ENCODE assay signal across 8 mouse cellular contexts in genomic region chr6:30403465-30403864, GRCm38 (mm10). TPM values are rescaled to one million over a fixed set of nuclear protein-coding genes. Genes with fewer than 3 reads are reported as not detected.
A peak's percentile ranks its signal among the peaks of the same experiment; 100 is the strongest.
DNase-seq lines count a peak whose midpoint lies in the region; ATAC-seq and TF ChIP-seq lines count a peak whose summit lies in the region.

No protein-coding gene starts in this region.

- no peaks in the 10 kb centered on the region for H3K9me3 ChIP-seq in hindbrain, embryonic 10.5 days
- H3K9me3 ChIP-seq in neural tube, embryonic 14.5 days (ENCODE audit: control insufficient read depth, low read length), result no peaks in the 10 kb centered on the region

- peak overlapping the region; percentile 66 for H3K4me2 ChIP-seq in neural tube, embryonic 14.5 days (ENCODE audit: low read depth, low read length)

- CTCF ChIA-PET in Patski (lab: Charles Lee), result interaction anchor here (0.7 to 1.7 kb wide), 14 partner anchors 9 to 629 kb away, joined by 3 to 7 read pairs (median 4); no protein-coding TSS in a partner anchor

- peak; percentile 79 for DNase-seq in Patski (ENCODE audit: low read depth, low spot score)
- DNase-seq in cerebellum, adult 9-10 months, result peak; percentile 89
- peak; percentile 86 for DNase-seq in forelimb bud, embryonic 11.5 days (ENCODE audit: low read depth, low spot score)
- DNase-seq in hindbrain, embryonic 10.5 days (ENCODE audit: low spot score), result peak; percentile 70
- peak; percentile 69 to 70 for DNase-seq in layer of hippocampus, adult 8-10 months (ENCODE audit: low spot score in 2 of 2)
- DNase-seq in lung, adult 2 months, result peak; percentile 31
- peak; percentile 39 to 60 for DNase-seq in thymus, postnatal 10 days (ENCODE audit: low spot score in 2 of 2)

- H3K4me3 ChIP-seq in hindbrain, embryonic 10.5 days, result peak overlapping the region; percentile 73
- peak overlapping the region; percentile 24 for H3K4me3 ChIP-seq in lung, adult 2 months (replicated peaks; ENCODE audit: extremely low read depth, low read depth, low read length)
- peak overlapping the region; percentile 31 for H3K4me3 ChIP-seq in neural tube, embryonic 14.5 days (ENCODE audit: low read depth, low read length)

- WGBS in hindbrain, embryonic 10.5 days, result 22% methylated on average over 4 of the region's 4 CpGs
- WGBS in lung, adult 2 months, result 23% methylated on average over 4 of the region's 4 CpGs
- 15% methylated on average over 4 of the region's 4 CpGs for WGBS in neural tube, embryonic 14.5 days

- TF ChIP-seq POLR2A in lung, adult 2 months (IDR thresholded peaks at IDR 0.05; ENCODE audit: borderline replicate concordance, extremely low read depth, low read depth, low read length), result no peak

- POLR2A ChIA-PET in Patski (lab: Charles Lee), result no interaction called here

- peaks cover 27% of the 10 kb centered on the region for H3K4me1 ChIP-seq in hindbrain, embryonic 10.5 days (replicated peaks)
- peaks cover 2% of the 10 kb centered on the region for H3K4me1 ChIP-seq in lung, adult 2 months (ENCODE audit: control insufficient read depth, insufficient read depth, low read length)
- H3K4me1 ChIP-seq in neural tube, embryonic 14.5 days (ENCODE audit: control insufficient read depth, insufficient read depth, low read length), result peaks cover 9% of the 10 kb centered on the region

- H3K36me3 ChIP-seq in hindbrain, embryonic 10.5 days, result peaks cover 16% of the 10 kb centered on the region
- no peaks in the 10 kb centered on the region for H3K36me3 ChIP-seq in neural tube, embryonic 14.5 days (ENCODE audit: control insufficient read depth, insufficient read depth, low read length)

- no peaks in the 10 kb centered on the region for H3K27me3 ChIP-seq in Patski
- no peaks in the 10 kb centered on the region for H3K27me3 ChIP-seq in hindbrain, embryonic 10.5 days (ENCODE audit: insufficient read depth, poor library complexity, severe bottlenecking)
- no peaks in the 10 kb centered on the region for H3K27me3 ChIP-seq in neural tube, embryonic 14.5 days (ENCODE audit: control insufficient read depth, insufficient read depth, low read length)

- TF ChIP-seq CTCF in Patski (IDR thresholded peaks at IDR 0.05), result peak; percentile 95
- peak; percentile 70 for TF ChIP-seq CTCF in lung, adult 2 months (IDR thresholded peaks at IDR 0.05; ENCODE audit: insufficient read depth, low read length)

- H3K9ac ChIP-seq in neural tube, embryonic 14.5 days (replicated peaks; ENCODE audit: low read depth, low read length), result peak overlapping the region; percentile 56

- H3K27ac ChIP-seq in hindbrain, embryonic 10.5 days, result peak overlapping the region; percentile 77
- peak overlapping the region; percentile 62; the same call in 1 of the 2 replicates for H3K27ac ChIP-seq in neural tube, embryonic 14.5 days (ENCODE audit: low read depth, low read length)

- in situ Hi-C loops in Patski (cut with MboI; ENCODE audit: low pct_unique_long_range_greater_than_20kb), result loop anchor here (5.0 to 10.0 kb wide), 3 partner anchors 61 to 631 kb away; no protein-coding TSS in a partner anchor

- no peak for ATAC-seq in Patski
- no peak for ATAC-seq in neural tube, embryonic 14.5 days (ENCODE audit: low read depth)

RNA-seq across cellular contexts. Expression of gene Klhdc10, which starts 1.8 kb away (rescaled TPM):
- 78.8 TPM for polyA plus RNA-seq in Patski (2021)
- 26.1 and 29.2 TPM in 2 replicates for polyA plus RNA-seq in hindbrain, embryonic 10.5 days (2016; fragmentation: Nextera tagmentation; extraction: Ambion mirVana)
- total RNA-seq in layer of hippocampus, adult 8-10 months (2022), result 10 to 100 TPM; 82.8 to 88.4 (median 85.4) TPM
- 13.9 and 17.8 TPM in 2 replicates for polyA plus RNA-seq in lung, adult 2 months (2012; rRNA removed)
- 47.5 and 49.7 TPM in 2 replicates for polyA plus RNA-seq in neural tube, embryonic 14.5 days (2014; fragmentation: Nextera tagmentation; extraction: Ambion mirVana)

RNA-seq across cellular contexts. Expression of gene Zc3hc1, which starts 12.6 kb away (rescaled TPM):
- 41.7 TPM for polyA plus RNA-seq in Patski (2021)
- 74.9 and 76.1 TPM in 2 replicates for polyA plus RNA-seq in hindbrain, embryonic 10.5 days (2016; fragmentation: Nextera tagmentation; extraction: Ambion mirVana)
- 10 to 100 TPM; 24.3 to 32.8 (median 27.7) TPM for total RNA-seq in layer of hippocampus, adult 8-10 months (2022)
- polyA plus RNA-seq in lung, adult 2 months (2012; rRNA removed), result 13.8 TPM in 2 replicates
- 62.3 and 66.9 TPM in 2 replicates for polyA plus RNA-seq in neural tube, embryonic 14.5 days (2014; fragmentation: Nextera tagmentation; extraction: Ambion mirVana)

Comparison
In these comparisons a context has a peak if more than half of its experiments do, and no peak if none do; other contexts are left out.
1. DNase-seq: peak in every context shown above with its lines; median percentile 89 in cerebellum, adult 9-10 months; 86 in forelimb bud, embryonic 11.5 days; 79 in Patski; 70 in hindbrain, embryonic 10.5 days; 70 in layer of hippocampus, adult 8-10 months; 50 in thymus, postnatal 10 days; 31 in lung, adult 2 months.